Mouse (Mus musculus) heart, adult 2 months (tissue): ENCODE measurements at regions not wholly inside any gene's neighbourhood (a gene's known extent, or its start where the extent isn't known, plus 50 kb on each side); places are given as distances from the start of the nearest gene placed in this dataset.

ENCODE experiments used
- DNase-seq, 2 experiments: peaks; one replicate each; pipeline ENCODE4 v3.0.0; 2021
- H3K27ac ChIP-seq: fragments of 200-600 bp; 2 replicates; pipeline ENCODE4 v1.8.1; 2022
- H3K27me3 ChIP-seq: fragments of 200-500 bp; 2 replicates; pipeline ENCODE4 v1.6.1; 2012; ENCODE audit warnings: mild to moderate bottlenecking, low read length, inconsistent platforms, mixed read lengths; ENCODE audit not compliant: control insufficient read depth, insufficient read depth
- H3K36me3 ChIP-seq: fragments of 200-500 bp; 2 replicates; pipeline ENCODE4 v1.6.1; 2012; ENCODE audit warnings: low read length, inconsistent platforms; ENCODE audit not compliant: control insufficient read depth, insufficient read depth
- H3K4me1 ChIP-seq: fragments of 200-500 bp; 2 replicates; pipeline ENCODE4 v1.6.1; 2011; ENCODE audit warnings: low read length; ENCODE audit not compliant: control insufficient read depth, insufficient read depth
- H3K4me3 ChIP-seq: fragments of 200-600 bp; 2 replicates; pipeline ENCODE4 v1.8.1; 2022
- H3K79me2 ChIP-seq: fragments of 200-500 bp; replicated peaks from 2 replicates; pipeline ENCODE4 v1.6.1; 2012; ENCODE audit warnings: mild to moderate bottlenecking, inconsistent platforms, low read length, moderate library complexity, mixed read lengths; ENCODE audit not compliant: control insufficient read depth, insufficient read depth
- H3K9ac ChIP-seq: fragments of 200-500 bp; 2 replicates; pipeline ENCODE4 v1.6.1; 2012; ENCODE audit warnings: low read depth, mild to moderate bottlenecking, control low read depth, inconsistent platforms, low read length, mixed read lengths
- CTCF ChIP-seq: fragments of 200-600 bp; IDR thresholded peaks from 2 replicates; pipeline ENCODE4 v1.8.1; 2022; ENCODE audit warnings: antibody characterized with exemption, mild to moderate bottlenecking, moderate library complexity
- EP300 ChIP-seq: fragments of 200-500 bp; IDR thresholded peaks from 2 replicates; pipeline ENCODE4 v1.6.1; 2011; ENCODE audit warnings: low read depth, low read length, control low read depth; ENCODE audit not compliant: insufficient read depth
- POLR2A ChIP-seq: fragments of 200-500 bp; IDR thresholded peaks from 2 replicates; pipeline ENCODE4 v1.6.1; 2011; ENCODE audit warnings: mild to moderate bottlenecking, low read depth, low read length, control low read depth; ENCODE audit not compliant: insufficient read depth
- WGBS: fragments of 180-500 bp; shearing (Covaris S2); methylation state at CpG from one replicate; pipeline ENCODE4 v1.1.7; 2018; 5-methylcytosine and 5-hydroxymethylcytosine counted together
- intact Hi-C: fragments of 180-260 bp; cut with DNase I; formaldehyde crosslinking; loops from one replicate; pipeline ENCODE4 v1.15.1; 2025

GRCm38 (mm10) chr4:55207749-55208385 lies 142.0 kb upstream of the Rad23b start:
- Histone ChIP-seq H3K27me3 (peaks cover 1% of the 10 kb centered on the region; the same call in 1 of the 2 replicates), H3K36me3 (no peaks in the 10 kb centered on the region), H3K27ac (no peak overlapping the region), H3K9ac (no peak overlapping the region), H3K4me3 (no peak overlapping the region), H3K4me1 (no peaks in the 10 kb centered on the region), H3K79me2 (no peaks in the 10 kb centered on the region)
- 54% methylated on average over 13 of the region's 13 CpGs for WGBS
- TF ChIP-seq EP300 (no peak), CTCF (no peak), POLR2A (no peak)
- no peak for DNase-seq
- intact Hi-C loops = no loop called here

- intact Hi-C loops = no loop called here
- no peak overlapping the region for H3K4me3 ChIP-seq
- TF ChIP-seq EP300 (no peak), POLR2A (no peak), CTCF (no peak)
Observed at GRCm38 (mm10) chr4:55208386-55209345, 141.2 kb upstream of the Rad23b start.

DNA sequence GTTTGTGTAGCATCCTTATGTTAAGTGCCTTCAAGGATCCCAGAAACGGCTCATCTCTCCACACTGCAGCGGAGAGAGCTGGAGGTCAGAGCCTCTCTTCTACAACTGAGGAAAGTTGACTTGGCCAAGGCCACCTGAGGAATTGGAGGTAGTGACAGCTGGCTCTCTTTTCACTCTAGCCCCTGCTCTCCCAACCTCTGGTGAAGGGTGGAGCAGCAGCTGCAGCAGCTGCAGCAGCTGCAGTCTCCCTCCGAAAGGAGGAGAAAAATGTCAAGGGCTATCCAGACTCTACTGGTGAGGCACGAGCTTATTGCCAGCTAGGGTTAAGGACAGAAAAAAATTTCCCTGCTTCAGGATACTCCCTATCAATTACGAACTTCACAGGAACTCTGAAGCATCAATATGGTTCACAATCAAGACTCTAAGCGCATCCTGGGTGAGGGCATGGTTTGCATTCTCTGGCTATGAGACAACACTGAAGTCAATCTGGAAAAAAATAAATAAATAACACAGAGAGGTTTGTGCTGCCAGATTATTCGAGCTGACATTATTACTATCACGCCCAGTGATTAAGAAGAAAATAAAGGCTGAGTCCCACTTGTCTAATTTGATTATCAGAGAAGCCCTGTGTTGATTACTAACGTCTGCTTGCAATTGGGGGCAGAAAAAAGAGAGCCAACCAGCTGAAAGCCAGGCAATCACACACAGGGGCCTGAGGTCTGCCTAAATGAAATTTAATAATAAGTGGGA lies 134.2 kb upstream of the Rad23b start:
- Histone ChIP-seq H3K27me3 (no peaks in the 10 kb centered on the region), H3K79me2 (no peaks in the 10 kb centered on the region), H3K4me3 (no peak overlapping the region), H3K36me3 (no peaks in the 10 kb centered on the region), H3K4me1 (no peaks in the 10 kb centered on the region), H3K9ac (no peak overlapping the region), H3K27ac (no peak overlapping the region)
- WGBS = 55% methylated on average over 9 of the region's 9 CpGs
- TF ChIP-seq EP300 (no peak), POLR2A (no peak), CTCF (no peak)
- peak in 1 of 2 experiments; percentile 5 for DNase-seq
- intact Hi-C loops = no loop called here

More at GRCm38 (mm10) chr4:55208386-55209345, 141.2 kb upstream of the Rad23b start:
- H3K27ac ChIP-seq = no peak overlapping the region
- no peaks in the 10 kb centered on the region for H3K36me3 ChIP-seq
- no peak overlapping the region for H3K9ac ChIP-seq
- H3K79me2 ChIP-seq = no peaks in the 10 kb centered on the region
- no peaks in the 10 kb centered on the region for H3K4me1 ChIP-seq
- WGBS = 46% methylated on average over 21 of the region's 21 CpGs
- DNase-seq = no peak
- H3K27me3 ChIP-seq = peaks cover 1% of the 10 kb centered on the region; the same call in 1 of the 2 replicates

DNA sequence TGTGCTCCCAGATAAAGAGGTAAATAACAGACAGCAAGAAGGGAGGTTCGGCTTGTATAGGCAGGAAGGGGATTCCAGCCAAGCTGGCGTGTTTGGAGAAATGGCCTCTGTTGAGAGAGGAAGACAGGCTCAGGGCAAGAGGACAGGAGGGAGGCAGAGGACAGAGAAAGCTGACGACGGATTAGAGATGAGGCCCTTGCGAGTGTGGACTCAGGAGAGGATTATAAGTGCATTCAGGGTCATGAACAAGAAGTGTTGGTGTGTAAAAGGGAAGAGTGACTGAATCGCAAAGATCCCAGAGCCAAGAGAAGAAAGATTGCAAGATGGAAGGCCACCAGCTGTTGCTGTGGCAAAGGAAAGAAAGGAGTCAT lies 133.7 kb upstream of the Rad23b start:
- TF ChIP-seq EP300 (no peak), POLR2A (no peak), CTCF (no peak)
- Histone ChIP-seq H3K4me3 (no peak overlapping the region), H3K27ac (no peak overlapping the region), H3K4me1 (no peaks in the 10 kb centered on the region), H3K36me3 (no peaks in the 10 kb centered on the region), H3K27me3 (no peaks in the 10 kb centered on the region), H3K79me2 (no peaks in the 10 kb centered on the region), H3K9ac (no peak overlapping the region)
- WGBS = 43% methylated on average over 6 of the region's 6 CpGs
- intact Hi-C loops = no loop called here
- DNase-seq = peak; percentile 5 to 24

DNA sequence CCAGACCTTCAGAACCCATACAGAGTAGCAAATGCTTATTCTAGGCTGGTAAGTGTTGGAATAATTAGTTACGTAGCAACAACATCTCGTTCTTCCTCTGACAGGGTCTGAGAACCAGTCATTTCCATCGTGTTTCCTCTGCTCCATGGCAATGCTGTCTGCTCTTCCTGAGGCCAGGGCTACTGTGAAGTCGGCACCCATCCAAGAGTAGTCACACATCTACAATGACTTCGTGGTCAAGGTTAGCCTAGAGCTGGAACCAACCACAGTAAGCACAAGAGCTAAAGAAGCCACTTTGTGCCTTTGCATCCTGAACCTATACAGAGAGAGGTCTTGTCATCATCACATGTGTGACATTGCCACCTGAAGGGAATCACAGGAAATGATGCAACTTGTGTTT lies 124.1 kb upstream of the Rad23b start:
- WGBS = 70% methylated on average over 5 of the region's 5 CpGs
- no peak for DNase-seq
- intact Hi-C loops = loop anchor here (10.0 kb wide), 1 partner anchor 281 kb away; the partner anchor contains the start of gene Zfp462

More for the DNA sequence above, 124.1 kb upstream of the Rad23b start:
- Histone ChIP-seq H3K4me1 (no peaks in the 10 kb centered on the region), H3K27me3 (no peaks in the 10 kb centered on the region), H3K4me3 (no peak overlapping the region), H3K9ac (no peak overlapping the region), H3K79me2 (no peaks in the 10 kb centered on the region), H3K36me3 (no peaks in the 10 kb centered on the region), H3K27ac (no peak overlapping the region)
- TF ChIP-seq CTCF = no peak
- no peak for TF ChIP-seq POLR2A
- TF ChIP-seq EP300 = no peak
